Mouse (Mus musculus) cortical plate, adult 2 months (tissue): ENCODE measurements around the gene Tmem119.

Experiments
- CTCF ChIP-seq: fragments of 200-500 bp; IDR thresholded peaks from 2 replicates; pipeline ENCODE4 v1.5.1; 2011; ENCODE audit warnings: mild to moderate bottlenecking, control low read depth, low read length; ENCODE audit not compliant: insufficient read depth; ENCODE audit errors: extremely low read depth
- POLR2A ChIP-seq: fragments of 200-500 bp; IDR thresholded peaks from 2 replicates; pipeline ENCODE4 v1.6.1; 2011; ENCODE audit warnings: mild to moderate bottlenecking, low read length, control low read depth; ENCODE audit not compliant: insufficient read depth; ENCODE audit errors: extremely low read depth

DNA sequence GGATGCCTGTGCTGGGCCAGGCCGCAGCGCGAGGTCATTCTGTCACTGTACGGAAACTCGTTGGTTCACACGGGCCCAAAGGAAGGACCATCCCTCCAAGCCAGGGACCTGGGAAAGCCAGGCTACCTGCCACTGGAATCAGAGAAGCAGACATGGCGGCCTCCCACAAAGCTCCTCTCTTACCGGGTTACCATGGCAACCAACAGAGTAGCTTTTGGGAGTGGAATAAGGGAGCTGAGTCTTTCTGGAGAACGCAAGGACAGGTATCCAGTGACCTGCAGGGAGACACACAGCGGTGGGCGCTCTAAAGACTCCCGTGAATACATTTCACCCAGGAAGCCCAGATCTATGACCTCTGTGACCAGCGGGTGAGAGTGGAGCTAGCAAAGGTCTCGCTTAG is 18.3 kb upstream of the Tmem119 start:
- TF ChIP-seq CTCF (no peak), POLR2A (no peak)
